Mouse (Mus musculus) fibroblast of lung, adult 2 months (primary cell): Measurements from ENCODE around the gene Plk2.
A peak's percentile ranks its signal among the peaks of the same experiment; 100 is the strongest.

ENCODE experiments used
- DNase-seq: peaks from one replicate; pipeline ENCODE4 v3.0.0-alpha.2; 2011; ENCODE audit warnings: low read depth

Plk2 gene

GRCm38 (mm10) chr13:110406152-110406551 lies 11.3 kb downstream of the Plk2 start:
- DNase-seq: peak; percentile 54

GRCm38 (mm10) chr13:110412572-110413209 lies 17.8 kb downstream of the Plk2 start:
- DNase-seq: no peak

GRCm38 (mm10) chr13:110418656-110419055 lies 23.8 kb downstream of the Plk2 start:
- DNase-seq: no peak

GRCm38 (mm10) chr13:110419640-110420039 lies 24.8 kb downstream of the Plk2 start:
- DNase-seq: no peak

GRCm38 (mm10) chr13:110422434-110422833 lies 27.6 kb downstream of the Plk2 start:
- DNase-seq: no peak

GRCm38 (mm10) chr13:110425512-110426222 lies 30.8 kb downstream of the Plk2 start:
- DNase-seq: no peak

- no peak for DNase-seq
These were observed 36.5 kb downstream of the Plk2 start for GRCm38 (mm10) chr13:110431388-110431787.

- no peak for DNase-seq
These were observed 37.3 kb downstream of the Plk2 start for GRCm38 (mm10) chr13:110432062-110432566.

- DNase-seq: no peak
These were observed 37.8 kb downstream of the Plk2 start for GRCm38 (mm10) chr13:110432613-110433012.

GRCm38 (mm10) chr13:110436692-110437091 lies 41.8 kb downstream of the Plk2 start:
- no peak for DNase-seq

GRCm38 (mm10) chr13:110438624-110439023 lies 43.8 kb downstream of the Plk2 start:
- no peak for DNase-seq

- DNase-seq: no peak
These were observed 49.5 kb downstream of the Plk2 start for GRCm38 (mm10) chr13:110444335-110444734.

- no peak for DNase-seq
These were observed 50.0 kb downstream of the Plk2 start for GRCm38 (mm10) chr13:110444894-110445293.

- no peak for DNase-seq
These were observed 51.6 kb downstream of the Plk2 start for GRCm38 (mm10) chr13:110446434-110446833.

GRCm38 (mm10) chr13:110450056-110450455 lies 55.2 kb downstream of the Plk2 start:
- DNase-seq: no peak
